Mouse (Mus musculus) liver, adult 2 months (tissue): ENCODE data around the gene Bag2. TPM values are rescaled to one million over a fixed set of nuclear protein-coding genes. Genes with fewer than 3 reads are reported as not detected.
"Not testable (repeated sequence)": the region's sequence is repeated elsewhere in the genome, so short reads cannot be mapped to it uniquely, and the experiment has no call there.

Source experiments
- DNase-seq: peaks from one replicate; pipeline ENCODE4 v3.0.0-alpha.2; 2011; ENCODE audit warnings: low read depth, low spot score; ENCODE audit errors: extremely low read depth
- H3K27ac ChIP-seq: fragments of 200-500 bp; replicated peaks from 2 replicates; pipeline ENCODE4 v1.5.1; 2012; ENCODE audit warnings: low read depth, mild to moderate bottlenecking, control low read depth, inconsistent platforms, low read length; ENCODE audit not compliant: insufficient read depth
- H3K27me3 ChIP-seq: fragments of 200-500 bp; 2 replicates; pipeline ENCODE4 v1.6.1; 2012; ENCODE audit warnings: mild to moderate bottlenecking, moderate library complexity, low read length, inconsistent platforms; ENCODE audit not compliant: control insufficient read depth, insufficient read depth
- H3K36me3 ChIP-seq: fragments of 200-500 bp; 2 replicates; pipeline ENCODE4 v1.6.1; 2012; ENCODE audit warnings: low read length, inconsistent platforms; ENCODE audit not compliant: control insufficient read depth, insufficient read depth
- H3K4me1 ChIP-seq: fragments of 200-500 bp; 2 replicates; pipeline ENCODE4 v1.6.1; 2011; ENCODE audit warnings: low read length; ENCODE audit not compliant: control insufficient read depth, insufficient read depth
- H3K4me3 ChIP-seq: fragments of 200-500 bp; 2 replicates; pipeline ENCODE4 v1.5.1; 2011; ENCODE audit warnings: low read depth, mild to moderate bottlenecking, control low read depth, low read length, moderate library complexity; ENCODE audit not compliant: insufficient read depth
- H3K79me2 ChIP-seq: fragments of 200-500 bp; 2 replicates; pipeline ENCODE4 v1.6.1; 2012; ENCODE audit warnings: inconsistent platforms, mild to moderate bottlenecking, low read length, moderate library complexity; ENCODE audit not compliant: control insufficient read depth, insufficient read depth
- H3K9ac ChIP-seq: fragments of 200-500 bp; 2 replicates; pipeline ENCODE4 v1.6.1; 2012; ENCODE audit warnings: low read depth, mild to moderate bottlenecking, control low read depth, inconsistent platforms, low read length
- CTCF ChIP-seq: fragments of 200-500 bp; IDR thresholded peaks from 2 replicates; pipeline ENCODE4 v1.5.1; 2011; ENCODE audit warnings: low read depth, low read length, control low read depth
- POLR2A ChIP-seq: fragments of 200-500 bp; IDR thresholded peaks from 2 replicates; pipeline ENCODE4 v1.6.1; 2011; ENCODE audit warnings: low read length, control low read depth; ENCODE audit not compliant: insufficient read depth; ENCODE audit errors: extremely low read depth
- WGBS: fragments of 180-500 bp; shearing (Covaris S2); methylation state at CpG from one replicate; pipeline ENCODE4 v1.1.7; 2018; 5-methylcytosine and 5-hydroxymethylcytosine counted together
- polyA plus RNA-seq: library from polyadenylated mRNA; depleted of rRNA; stranded (reverse); fragments of >200 nt; gene quantifications from 2 replicates; pipeline ENCODE4 v1.2.3, GENCODE M21; 2012
- total RNA-seq: library from RNA; depleted of rRNA; stranded (reverse); fragments of >200 nt; gene quantifications from 2 replicates; pipeline ENCODE4 v1.2.3, GENCODE M21; 2014

Gene Bag2
- total and polyA plus RNA-seq, 2 experiments: 2.1 to 5.9 TPM

DNA sequence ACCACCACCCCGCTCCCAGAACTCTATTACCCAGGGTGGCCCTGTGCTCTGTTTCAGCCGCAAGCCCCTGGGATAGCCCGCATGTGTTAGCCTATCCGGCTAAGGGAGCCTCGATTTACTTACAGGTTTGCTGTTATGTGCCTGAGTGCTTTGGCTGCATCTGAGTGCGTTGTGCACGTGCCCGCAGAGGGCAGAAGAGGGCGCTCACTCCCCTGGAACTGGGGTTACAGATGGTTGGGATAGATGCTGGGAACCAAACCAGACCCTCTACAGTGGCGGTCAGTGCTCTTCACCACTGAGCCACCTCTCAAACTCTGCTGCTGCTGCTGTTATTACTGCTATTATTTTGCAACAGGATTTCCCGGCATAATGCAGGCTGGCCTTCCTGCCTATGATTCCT is 8.5 kb downstream of the Bag2 start:
- H3K4me3 ChIP-seq: no peak overlapping the region
- DNase-seq: no peak
- H3K27ac ChIP-seq: no peak overlapping the region
- no peak overlapping the region for H3K9ac ChIP-seq
- no peaks in the 10 kb centered on the region for H3K79me2 ChIP-seq
- H3K36me3 ChIP-seq: no peaks in the 10 kb centered on the region
- TF ChIP-seq POLR2A (no peak), CTCF (0 out of 2 replicates have a peak, but pooled peaks have one; percentile 2)
- H3K27me3 ChIP-seq: no peaks in the 10 kb centered on the region
- H3K4me1 ChIP-seq: no peaks in the 10 kb centered on the region
- WGBS: 98% methylated on average over 11 of the region's 11 CpGs

DNA sequence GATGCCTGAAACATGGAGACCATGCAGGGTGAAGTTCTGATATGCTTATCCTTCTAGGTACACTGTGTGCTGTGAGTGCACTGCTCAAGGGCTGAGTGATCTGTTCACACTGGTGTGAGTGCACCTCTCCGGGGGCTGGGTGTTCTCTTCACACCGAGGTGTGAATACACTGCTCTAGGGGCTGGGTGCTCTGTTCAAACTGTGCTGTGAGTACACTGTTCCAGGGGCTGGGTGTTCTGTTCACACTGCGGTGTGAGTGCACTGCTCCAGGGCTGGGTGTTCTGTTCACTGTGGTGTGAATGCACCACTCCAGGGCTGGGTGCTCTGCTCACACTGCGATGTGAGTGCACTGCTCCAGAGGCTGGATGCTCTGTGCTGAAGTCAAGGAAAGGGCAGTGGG is 11.7 kb downstream of the Bag2 start:
- TF ChIP-seq CTCF (no peak), POLR2A (no peak)
- DNase-seq: no peak
- no peak overlapping the region for H3K4me3 ChIP-seq
- no peak overlapping the region for H3K27ac ChIP-seq
- no peak overlapping the region for H3K9ac ChIP-seq
- WGBS: 93% methylated on average over 4 of the region's 4 CpGs
- no peaks in the 10 kb centered on the region for H3K36me3 ChIP-seq
- no peaks in the 10 kb centered on the region for H3K4me1 ChIP-seq
- H3K79me2 ChIP-seq: no peaks in the 10 kb centered on the region
- H3K27me3 ChIP-seq: no peaks in the 10 kb centered on the region

DNA sequence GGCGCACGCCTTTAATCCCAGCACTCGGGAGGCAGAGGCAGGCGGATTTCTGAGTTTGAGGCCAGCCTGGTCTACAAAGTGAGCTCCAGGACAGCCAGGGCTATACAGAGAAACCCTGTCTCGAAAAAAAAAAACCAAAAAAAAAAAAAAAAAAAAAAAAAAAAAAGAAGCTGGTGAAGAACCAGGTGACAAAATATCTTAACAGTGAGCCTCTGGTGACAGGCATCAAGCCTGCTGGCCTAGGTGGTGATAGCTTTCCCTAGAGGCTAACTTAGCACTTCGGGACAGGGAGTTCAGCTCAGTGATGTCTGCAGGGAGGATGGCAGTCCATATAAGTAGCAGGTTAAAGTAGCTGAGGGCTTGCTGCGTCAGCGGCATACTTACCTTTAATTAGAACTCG is 12.8 kb downstream of the Bag2 start:
- H3K27ac ChIP-seq, H3K4me3 ChIP-seq, H3K79me2 ChIP-seq, H3K36me3 ChIP-seq, H3K4me1 ChIP-seq, H3K27me3 ChIP-seq, DNase-seq, H3K9ac ChIP-seq: not testable (repeated sequence)
- 89% methylated on average over 9 of the region's 9 CpGs for WGBS

DNA sequence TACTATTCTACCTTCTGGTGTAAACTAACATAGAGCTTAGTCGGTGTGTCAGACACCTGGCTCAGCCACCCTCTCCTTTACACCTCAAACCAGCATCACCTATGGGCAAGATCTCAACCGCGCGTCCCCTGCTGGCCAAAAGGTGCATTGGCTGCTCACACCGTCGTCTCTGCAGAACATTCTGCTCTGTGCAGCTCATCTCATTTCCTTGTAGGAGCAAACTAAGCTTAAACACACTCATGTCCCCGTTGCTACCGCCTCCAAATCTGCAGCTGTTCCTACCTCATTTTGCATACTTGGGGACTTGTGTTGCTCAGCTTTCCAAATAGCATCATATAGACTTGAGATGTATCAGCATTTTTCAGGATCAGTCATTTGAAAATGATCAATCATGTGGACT is 14.7 kb downstream of the Bag2 start:
- H3K4me3 ChIP-seq: no peak overlapping the region
- TF ChIP-seq POLR2A (no peak), CTCF (peak; percentile 95)
- no peaks in the 10 kb centered on the region; the same call in 1 of the 2 replicates for H3K36me3 ChIP-seq
- no peaks in the 10 kb centered on the region for H3K79me2 ChIP-seq
- peaks cover 1% of the 10 kb centered on the region; the same call in 1 of the 2 replicates for H3K4me1 ChIP-seq
- no peak overlapping the region for H3K9ac ChIP-seq
- no peak for DNase-seq
- 23% methylated on average over 8 of the region's 8 CpGs for WGBS
- no peak overlapping the region for H3K27ac ChIP-seq
- no peaks in the 10 kb centered on the region for H3K27me3 ChIP-seq

DNA sequence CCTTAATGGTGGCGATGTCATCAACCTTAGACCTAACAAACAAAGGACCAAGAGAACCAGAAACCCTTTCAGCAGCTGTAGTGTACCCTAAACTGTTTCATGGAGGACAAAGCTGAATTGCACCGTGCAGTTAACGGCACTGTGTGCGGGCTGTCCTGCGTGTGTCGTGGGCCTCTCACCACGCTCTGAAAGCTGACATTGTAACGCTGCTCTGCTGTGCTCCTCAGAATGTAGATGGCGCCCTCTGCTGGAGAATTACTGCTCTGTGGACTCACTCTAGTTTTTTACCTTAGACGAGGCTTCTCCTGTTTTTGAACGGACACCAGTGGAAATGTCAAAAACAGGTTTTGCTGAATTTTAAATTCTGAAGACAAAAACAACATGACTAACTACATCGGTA is 18.3 kb downstream of the Bag2 start:
- no peaks in the 10 kb centered on the region; the same call in 1 of the 2 replicates for H3K36me3 ChIP-seq
- H3K79me2 ChIP-seq: no peaks in the 10 kb centered on the region
- 23% methylated on average over 12 of the region's 12 CpGs for WGBS
- H3K9ac ChIP-seq: no peak overlapping the region
- H3K4me3 ChIP-seq: no peak overlapping the region
- peaks cover 3% of the 10 kb centered on the region for H3K4me1 ChIP-seq
- H3K27ac ChIP-seq: no peak overlapping the region
- no peak for TF ChIP-seq POLR2A
- peak; percentile 83 for TF ChIP-seq CTCF
- peak; percentile 58 for DNase-seq
- H3K27me3 ChIP-seq: no peaks in the 10 kb centered on the region

DNA sequence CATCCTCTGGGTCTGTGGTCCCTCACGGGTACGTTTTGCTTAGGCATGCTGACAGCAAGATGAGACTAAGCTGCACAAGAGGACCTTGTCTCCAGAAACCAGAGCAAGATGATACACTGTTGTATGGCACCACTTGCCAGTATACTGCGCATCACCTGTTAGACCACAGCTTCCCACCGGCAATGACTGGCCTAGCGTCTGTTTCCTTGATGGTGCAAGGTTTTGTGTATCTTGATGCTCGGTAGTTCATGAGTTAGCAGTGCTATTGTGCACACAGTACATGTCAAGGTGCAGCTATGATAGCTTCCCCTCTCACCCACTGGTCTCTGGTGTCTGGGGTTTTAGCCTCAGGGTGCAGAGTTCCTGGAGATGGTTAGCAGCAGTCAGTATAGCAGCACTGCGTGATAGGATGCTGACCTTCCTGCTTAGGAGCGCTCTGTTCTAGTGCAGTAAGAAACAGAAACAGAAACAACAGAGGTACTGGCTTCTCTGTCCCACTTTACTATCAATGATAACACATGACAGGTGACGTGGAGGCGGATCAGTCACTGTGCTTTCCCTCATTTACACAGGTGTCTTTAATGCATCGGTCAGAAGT is 18.8 kb downstream of the Bag2 start:
- Histone ChIP-seq H3K4me3 (no peak overlapping the region), H3K27me3 (no peaks in the 10 kb centered on the region), H3K9ac (no peak overlapping the region), H3K4me1 (peaks cover 3% of the 10 kb centered on the region), H3K79me2 (no peaks in the 10 kb centered on the region), H3K27ac (no peak overlapping the region), H3K36me3 (no peaks in the 10 kb centered on the region; the same call in 1 of the 2 replicates)
- no peak for DNase-seq
- TF ChIP-seq CTCF: no peak
- TF ChIP-seq POLR2A: no peak
- 76% methylated on average over 11 of the region's 11 CpGs for WGBS
